Mouse (Mus musculus) G1E (cell line): ENCODE measurements around the gene Fmnl1. TPM values are rescaled to one million over a fixed set of nuclear protein-coding genes. Genes with fewer than 3 reads are reported as not detected.

Experiments used
- ATAC-seq: 2 replicates; pipeline ENCODE4 v1.8.0; 2016; ENCODE audit warnings: mild to moderate bottlenecking; ENCODE audit not compliant: insufficient number of reproducible peaks, poor library complexity, low FRiP score, severe bottlenecking; ENCODE audit errors: extremely low read depth
- DNase-seq: peaks from one replicate; pipeline ENCODE4 v3.0.0; 2012; ENCODE audit warnings: low spot score
- H3K27me3 ChIP-seq: 2 replicates; pipeline ENCODE4 v1.6.1; 2012; ENCODE audit warnings: mild to moderate bottlenecking, low read length, inconsistent platforms; ENCODE audit not compliant: insufficient read depth
- H3K36me3 ChIP-seq: replicated peaks from 2 replicates; pipeline ENCODE3; 2012; ENCODE audit warnings: mild to moderate bottlenecking, inconsistent platforms
- H3K4me1 ChIP-seq: 2 replicates; pipeline ENCODE4 v1.6.1; 2012; ENCODE audit warnings: low read depth, low read length, inconsistent platforms, mixed read lengths; ENCODE audit not compliant: insufficient read depth
- H3K4me3 ChIP-seq: 2 replicates; pipeline ENCODE4 v1.5.1; 2012; ENCODE audit warnings: low read depth, mild to moderate bottlenecking, inconsistent platforms, low read length, moderate library complexity, mixed read lengths
- H3K9me3 ChIP-seq: replicated peaks from 2 replicates; pipeline ENCODE4 v1.6.1; 2012; ENCODE audit warnings: inconsistent platforms
- CTCF ChIP-seq: IDR thresholded peaks from 2 replicates; pipeline ENCODE4 v1.5.1; 2012; ENCODE audit warnings: low read depth, low read length, inconsistent platforms, mixed read lengths
- GATA1 ChIP-seq: IDR thresholded peaks from 2 replicates; pipeline ENCODE4 v1.6.1; 2012; ENCODE audit warnings: borderline replicate concordance, low read length, inconsistent platforms, mixed read lengths
- GATA2 ChIP-seq: IDR thresholded peaks from 2 replicates; pipeline ENCODE4 v1.6.1; 2012; ENCODE audit warnings: low read depth, low read length, inconsistent platforms, borderline replicate concordance
- POLR2AphosphoS5 ChIP-seq: IDR thresholded peaks from 2 replicates; pipeline ENCODE4 v1.6.1; 2012; ENCODE audit warnings: low read depth, low read length, inconsistent platforms; ENCODE audit not compliant: insufficient replicate concordance
- TAL1 ChIP-seq: conservative IDR thresholded peaks from 2 replicates; pipeline ENCODE4 v1.6.1; 2012; ENCODE audit warnings: low read depth, low read length, inconsistent platforms, mixed read lengths
- polyA plus RNA-seq: library from polyadenylated mRNA; stranded (reverse); fragments of >175 nt; gene quantifications from 2 replicates; pipeline ENCODE4 v1.2.3, GENCODE M21; 2012
- total RNA-seq, 2 experiments: library from RNA; stranded (forward) in 1 of 2; stranded (reverse) in 1 of 2; fragments of 200-1000 nt in 1 of 2; fragments of >200 nt in 1 of 2; fragmentation: Nextera tagmentation in 1 of 2; gene quantifications; 2 replicates each; pipeline ENCODE4 v1.2.3; 2014 to 2017

Gene Fmnl1
- total RNA-seq (2014; fragmentation: Nextera tagmentation) (2.7 TPM in 1 of 2 replicates, not detected in the other), total RNA-seq (2017) (0.23 TPM in 1 of 2 replicates, not detected in the other), polyA plus RNA-seq (0.02 and 0.07 TPM in 2 replicates)

DNA sequence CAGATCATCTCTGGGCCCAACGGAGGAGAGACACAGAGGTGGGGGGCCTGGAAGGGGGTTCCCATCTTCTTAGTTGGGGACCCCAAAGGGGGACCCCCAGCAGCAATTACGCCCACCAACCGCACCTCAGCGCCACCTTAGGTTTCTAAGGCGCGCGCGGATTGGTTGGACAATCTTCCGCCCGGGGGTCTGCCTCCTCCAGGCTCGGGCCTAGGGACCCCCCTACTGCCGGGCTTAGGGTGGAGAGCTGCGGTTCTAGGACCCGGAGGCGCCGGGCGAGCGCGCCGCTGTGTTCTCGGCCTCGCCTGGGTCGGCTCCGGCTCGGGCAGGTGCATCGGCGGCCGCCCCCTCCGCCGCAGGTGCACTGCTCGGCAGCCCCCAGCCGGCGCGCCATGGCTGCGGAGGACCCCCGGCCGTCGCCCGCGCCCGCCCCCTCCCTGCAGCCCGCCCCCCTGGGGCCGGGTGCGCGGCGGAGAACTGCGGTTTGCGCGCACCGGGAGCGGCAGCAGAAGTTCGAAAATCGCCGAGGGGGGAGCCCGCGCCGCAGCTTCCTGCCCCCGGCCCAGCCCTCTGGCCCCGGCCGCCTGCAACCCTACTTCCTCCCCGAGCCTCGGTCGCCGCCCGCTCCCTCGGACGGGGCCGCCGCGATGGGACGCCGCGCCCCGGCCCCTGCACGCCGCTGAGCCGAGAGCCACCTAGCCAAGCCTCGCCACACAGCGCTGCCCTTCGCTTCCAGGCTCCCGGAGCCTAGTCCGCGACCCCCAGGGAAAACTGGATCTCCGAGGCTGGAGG, at the start of gene Fmnl1:
TSS of gene Fmnl1 (plus strand) at position 614 of the 792 bp plus-strand sequence.
- no peaks in the 10 kb centered on the region for H3K36me3 ChIP-seq
- TF ChIP-seq TAL1 (no peak), GATA2 (no peak), POLR2AphosphoS5 (no peak), GATA1 (no peak), CTCF (no peak)
- DNase-seq (no peak), ATAC-seq (no peak)
- peaks cover 43% of the 10 kb centered on the region for H3K4me1 ChIP-seq
- peaks cover 14% of the 10 kb centered on the region for H3K27me3 ChIP-seq
- H3K4me3 ChIP-seq = no peak within 1 kb of the TSS
- H3K9me3 ChIP-seq = peaks cover 15% of the 10 kb centered on the region

DNA sequence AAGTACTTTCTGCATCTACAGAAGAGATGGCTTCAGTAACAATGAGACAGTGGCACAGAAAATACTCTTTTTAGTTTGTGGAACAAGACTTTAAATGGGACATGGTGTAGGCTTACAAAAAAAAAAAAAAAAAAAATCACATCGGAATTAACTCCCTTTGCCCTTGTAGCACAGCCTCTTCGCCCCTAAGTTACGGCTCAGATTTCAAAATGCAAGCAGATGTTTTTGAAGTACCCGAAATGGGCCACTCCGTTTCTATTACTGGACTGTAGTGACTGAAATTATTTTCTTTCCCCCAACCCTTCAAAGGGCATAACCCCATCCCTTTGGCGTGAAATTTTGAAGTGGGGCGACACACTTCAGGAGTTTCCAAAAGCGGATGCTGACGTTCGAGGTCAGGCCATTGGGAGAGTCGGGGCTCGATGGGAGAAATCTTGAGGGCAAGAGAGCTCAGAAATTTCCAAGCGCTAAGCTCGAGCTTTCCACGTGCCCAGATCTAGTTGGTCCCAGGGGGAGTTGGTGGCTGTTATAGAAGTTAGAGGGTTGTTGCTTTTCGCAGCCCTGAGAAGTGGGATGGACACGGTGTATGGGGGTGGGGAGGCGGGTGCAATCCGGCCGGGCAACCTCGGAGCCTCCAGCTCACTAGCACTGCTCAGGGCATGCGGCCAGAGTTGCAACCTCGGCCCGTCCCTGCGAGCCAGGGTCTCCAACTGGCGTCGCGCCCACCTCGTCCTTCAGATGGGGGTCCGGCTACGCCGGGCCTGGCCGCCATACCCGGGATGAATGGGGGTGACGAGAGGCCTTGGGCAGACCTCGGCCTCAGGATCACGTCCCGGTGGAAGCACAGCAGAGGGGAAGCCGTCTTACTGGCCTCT, 39.0 kb upstream of the Fmnl1 start, which contains the start of gene Hexim2:
TSS of gene Hexim2 (plus strand) at position 729 of the 875 bp plus-strand sequence.
- peaks cover 60% of the 10 kb centered on the region for H3K4me1 ChIP-seq

DNA sequence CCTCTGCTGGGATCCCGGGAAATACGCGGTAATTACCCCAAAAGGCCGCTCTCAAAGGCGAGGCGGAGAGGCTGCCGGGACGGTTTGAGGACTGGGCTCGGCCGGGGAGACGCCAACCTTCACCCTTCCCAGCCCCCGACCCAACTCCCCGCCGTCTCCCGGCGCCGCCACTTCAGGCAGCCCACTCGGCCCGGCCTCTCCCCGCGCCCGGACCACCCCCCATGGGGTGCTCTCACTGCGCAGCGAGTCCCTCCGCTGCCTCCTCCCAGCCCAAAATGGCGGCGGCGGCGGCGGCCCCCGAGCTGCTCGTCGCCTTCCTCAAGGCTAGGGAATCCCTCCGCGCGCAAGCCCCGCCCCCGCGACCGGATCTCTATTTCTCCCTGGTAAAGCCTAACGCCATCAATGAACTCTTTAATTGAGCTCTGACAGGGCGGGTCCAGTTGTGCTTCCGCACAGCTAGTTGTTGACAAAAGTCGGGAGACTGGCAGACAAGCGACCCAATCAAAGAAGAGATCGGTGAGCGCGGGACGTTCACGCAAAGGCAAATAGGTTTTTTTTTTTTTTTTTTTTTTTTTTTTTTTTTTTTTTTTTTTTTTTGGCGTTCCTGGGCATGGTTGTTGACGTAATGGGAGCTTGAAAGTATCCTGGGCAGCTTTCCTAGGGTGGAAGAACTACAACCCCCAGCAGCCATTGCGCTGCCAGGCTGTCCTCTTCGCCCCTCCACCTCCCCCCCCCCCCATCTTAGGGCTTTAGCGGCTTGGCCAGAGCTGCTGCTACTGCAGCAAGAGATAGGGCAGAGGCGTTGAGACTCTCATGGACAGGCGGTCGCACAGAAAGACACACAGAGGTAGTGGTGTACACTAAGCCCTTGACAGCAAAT, 38.1 kb upstream of the Fmnl1 start:
- H3K4me1 ChIP-seq = peaks cover 66% of the 10 kb centered on the region

More for the DNA sequence above, 39.0 kb upstream of the Fmnl1 start, which contains the start of gene Hexim2:
- TF ChIP-seq GATA1 (no peak), TAL1 (no peak), GATA2 (no peak), POLR2AphosphoS5 (no peak), CTCF (no peak)
- Histone ChIP-seq H3K36me3 (peaks cover 36% of the 10 kb centered on the region), H3K4me3 (peak within 1 kb of the TSS; percentile 98), H3K9me3 (no peaks in the 10 kb centered on the region), H3K27me3 (no peaks in the 10 kb centered on the region)
- DNase-seq (peak; percentile 21), ATAC-seq (no peak)

DNA sequence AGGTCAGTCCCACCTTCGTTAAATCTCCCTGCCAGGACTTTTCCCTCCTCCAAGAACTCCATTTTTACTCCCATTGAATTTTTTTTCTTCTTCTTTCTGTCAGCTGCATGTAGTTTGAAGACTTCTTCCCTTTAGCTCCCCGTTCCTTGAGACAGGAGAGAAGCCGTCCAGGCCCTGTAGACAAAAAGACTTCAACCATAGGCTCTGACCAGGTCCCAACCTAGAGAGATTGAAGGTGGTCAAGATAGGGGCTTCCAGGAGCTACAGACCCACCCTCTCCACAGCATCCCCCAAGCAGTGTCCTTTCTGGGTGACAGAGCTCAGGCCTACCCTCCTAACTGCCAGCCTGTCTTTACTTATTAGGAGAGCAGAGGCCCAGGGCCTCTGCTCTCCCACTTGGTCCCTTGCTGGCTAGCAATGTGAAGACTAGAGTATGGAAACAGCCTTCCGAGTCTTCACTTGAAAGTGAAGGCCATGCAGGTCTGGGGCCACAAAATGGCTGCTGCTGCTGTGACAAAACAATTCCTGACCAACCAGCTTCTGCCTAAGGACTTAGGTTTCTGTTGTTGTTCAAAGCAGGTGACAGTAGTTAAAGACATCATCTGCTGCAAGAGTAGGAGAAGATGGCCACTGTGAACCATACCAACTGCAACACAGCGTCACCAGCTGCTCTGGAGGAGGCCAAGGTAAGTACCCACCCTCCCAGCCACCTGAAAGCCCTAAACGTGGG, 37.3 kb upstream of the Fmnl1 start:
- TF ChIP-seq GATA2 (no peak), GATA1 (no peak), TAL1 (no peak), CTCF (no peak), POLR2AphosphoS5 (no peak)
- Histone ChIP-seq H3K4me1 (peaks cover 74% of the 10 kb centered on the region), H3K9me3 (no peaks in the 10 kb centered on the region), H3K27me3 (peaks cover 3% of the 10 kb centered on the region; the same call in 1 of the 2 replicates), H3K36me3 (peaks cover 38% of the 10 kb centered on the region), H3K4me3 (peak overlapping the region; percentile 66)
- ATAC-seq (no peak), DNase-seq (no peak)

More for the DNA sequence above, 38.1 kb upstream of the Fmnl1 start:
- H3K4me3 ChIP-seq = peak overlapping the region; percentile 98
- peaks cover 34% of the 10 kb centered on the region for H3K36me3 ChIP-seq
- ATAC-seq (peak; percentile 88), DNase-seq (peak; percentile 84)
- TF ChIP-seq GATA2 (no peak), POLR2AphosphoS5 (no peak), GATA1 (no peak), TAL1 (no peak), CTCF (no peak)
- no peaks in the 10 kb centered on the region for H3K27me3 ChIP-seq
- no peaks in the 10 kb centered on the region for H3K9me3 ChIP-seq

DNA sequence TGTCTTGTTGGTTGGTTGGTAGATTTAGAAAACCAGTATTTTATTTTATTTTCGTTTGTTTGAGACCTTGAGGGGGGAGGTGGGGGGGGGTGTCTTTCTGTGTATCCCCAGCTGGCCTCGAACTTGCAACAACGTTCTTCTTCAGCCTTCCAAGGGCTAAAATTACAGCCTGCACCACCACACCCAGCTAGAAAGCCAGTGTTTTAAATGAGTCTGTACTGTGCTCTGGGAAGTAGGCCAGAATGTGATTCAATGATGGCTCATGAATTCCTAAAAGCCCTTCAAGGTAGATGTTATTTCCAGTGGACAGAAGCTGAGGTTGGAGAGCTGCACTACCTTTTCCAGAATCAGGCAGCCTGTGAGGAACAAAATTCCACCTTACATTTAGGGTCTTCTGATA, 36.7 kb upstream of the Fmnl1 start:
- DNase-seq (no peak), ATAC-seq (no peak)
- peaks cover 73% of the 10 kb centered on the region for H3K4me1 ChIP-seq
- H3K36me3 ChIP-seq = peaks cover 38% of the 10 kb centered on the region
- peaks cover 5% of the 10 kb centered on the region; the same call in 1 of the 2 replicates for H3K27me3 ChIP-seq
- H3K9me3 ChIP-seq = no peaks in the 10 kb centered on the region
- peak overlapping the region; percentile 66; the same call in 1 of the 2 replicates for H3K4me3 ChIP-seq
- TF ChIP-seq CTCF (no peak), GATA2 (no peak), TAL1 (no peak), GATA1 (no peak), POLR2AphosphoS5 (no peak)
